Mouse (Mus musculus) brain, embryonic 14.5 days (tissue): ENCODE data around the gene Abca1.

Experiments
- CTCF ChIP-seq: fragments of 200-500 bp; IDR thresholded peaks from 2 replicates; pipeline ENCODE4 v1.5.1; 2012; ENCODE audit warnings: inconsistent platforms, mild to moderate bottlenecking, moderate library complexity, borderline replicate concordance; ENCODE audit not compliant: insufficient read depth, insufficient read length; ENCODE audit errors: extremely low read depth
- POLR2A ChIP-seq: fragments of 200-500 bp; IDR thresholded peaks from 2 replicates; pipeline ENCODE4 v1.6.1; 2012; ENCODE audit warnings: mild to moderate bottlenecking, inconsistent platforms, borderline replicate concordance; ENCODE audit not compliant: poor library complexity, insufficient read depth, insufficient read length, severe bottlenecking; ENCODE audit errors: extremely low read depth

DNA sequence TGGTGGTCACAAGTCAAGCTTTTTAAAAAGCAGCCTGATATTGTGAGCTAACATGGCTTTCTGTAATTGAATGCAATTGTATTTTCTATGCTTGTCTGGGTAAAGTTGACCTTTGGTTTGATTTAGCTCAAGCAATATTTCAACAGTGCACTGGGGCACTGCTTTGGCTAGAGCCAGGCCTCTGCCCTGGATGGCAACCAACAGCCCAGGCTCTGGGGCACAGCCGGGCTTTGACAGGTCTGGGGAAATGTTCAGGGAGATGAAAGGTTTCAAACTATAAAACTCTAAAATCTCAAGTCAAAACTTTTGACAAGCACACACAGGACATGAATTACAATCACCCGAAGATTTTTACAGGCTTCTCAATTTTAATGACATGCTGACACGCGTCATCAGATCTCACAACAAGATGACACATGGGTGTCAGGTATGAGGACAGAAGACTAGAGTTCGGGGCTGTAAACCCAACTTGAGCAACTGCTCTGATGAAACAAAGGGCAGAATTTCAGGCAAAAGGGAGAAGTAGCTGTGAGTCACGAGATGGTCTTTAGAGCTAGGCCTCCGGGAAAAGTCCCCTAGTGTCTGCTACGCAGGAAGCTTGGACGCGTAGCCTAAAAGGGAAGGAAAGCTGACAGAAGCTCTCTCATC, 39.5 kb downstream of the Abca1 start:
- TF ChIP-seq CTCF (no peak), POLR2A (no peak)
